Mouse (Mus musculus): Measurements from ENCODE around the gene Ccdc141.
"Not testable (repeated sequence)": the region's sequence is repeated elsewhere in the genome, so short reads cannot be mapped to it uniquely, and the experiment has no call there.

DNA sequence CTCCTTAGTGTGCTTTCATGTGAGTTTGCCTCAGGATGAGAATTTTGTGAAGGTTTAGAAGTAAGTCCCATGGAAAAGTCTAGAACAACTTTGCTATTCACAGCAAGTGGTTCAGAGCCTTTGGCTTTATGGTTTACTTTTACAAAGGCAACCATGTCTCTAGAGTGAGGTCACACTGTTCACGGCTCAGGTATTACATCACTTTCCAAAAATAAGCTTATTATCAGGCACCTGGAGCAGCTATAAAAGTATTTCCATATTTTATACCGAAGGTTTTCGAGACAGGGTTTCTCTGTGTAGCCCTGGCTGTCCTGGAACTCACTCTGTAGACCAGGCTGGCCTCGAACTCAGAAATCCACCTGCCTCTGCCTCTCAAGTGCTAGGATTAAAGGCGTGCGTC is 157.0 kb downstream of the Ccdc141 start:
- not testable (repeated sequence) for TF ChIP-seq MAX (IDR thresholded peaks at IDR 0.05; ENCODE audit: low read depth); POLR2A (IDR thresholded peaks at IDR 0.05; ENCODE audit: insufficient read length, low read depth); TCF3 (IDR thresholded peaks at IDR 0.05; ENCODE audit: insufficient read length, low read depth); TCF12 (IDR thresholded peaks at IDR 0.05; ENCODE audit: insufficient read depth, poor library complexity, severe bottlenecking); E2F4 (IDR thresholded peaks at IDR 0.05; ENCODE audit: insufficient read depth); REST (IDR thresholded peaks at IDR 0.05; ENCODE audit: insufficient read depth, insufficient read length); POLR2AphosphoS2 (IDR thresholded peaks at IDR 0.05; ENCODE audit: insufficient read length, low read depth); USF1 (IDR thresholded peaks at IDR 0.05; ENCODE audit: low read depth); CEBPB (IDR thresholded peaks at IDR 0.05; ENCODE audit: insufficient read depth, poor library complexity, severe bottlenecking); MYOG (IDR thresholded peaks at IDR 0.05; ENCODE audit: control insufficient read depth in 1 of 3, insufficient read depth in 1 of 3, insufficient read length in 2 of 3, low read depth in 2 of 3)

Measured in myocyte (in vitro differentiated cells).